Mouse (Mus musculus) kidney, postnatal 36 days (tissue): Measurements from ENCODE around the gene Eln.

Experiments used
- DNase-seq, 2 experiments: peaks; one replicate each; pipeline ENCODE4 v3.0.0; 2021 to 2022; ENCODE audit warnings: mixed read lengths in 2 of 2

The Eln gene

GRCm38 (mm10) chr5:134680238-134680637, 66.9 kb downstream of the Eln start:
- DNase-seq, result peak; percentile 26 to 55

- DNase-seq, result peak; percentile 36 to 48
Observed at GRCm38 (mm10) chr5:134678827-134679546, 68.1 kb downstream of the Eln start.

- peak; percentile 24 to 40 for DNase-seq
Observed at GRCm38 (mm10) chr5:134678031-134678430, 69.1 kb downstream of the Eln start.

DNA sequence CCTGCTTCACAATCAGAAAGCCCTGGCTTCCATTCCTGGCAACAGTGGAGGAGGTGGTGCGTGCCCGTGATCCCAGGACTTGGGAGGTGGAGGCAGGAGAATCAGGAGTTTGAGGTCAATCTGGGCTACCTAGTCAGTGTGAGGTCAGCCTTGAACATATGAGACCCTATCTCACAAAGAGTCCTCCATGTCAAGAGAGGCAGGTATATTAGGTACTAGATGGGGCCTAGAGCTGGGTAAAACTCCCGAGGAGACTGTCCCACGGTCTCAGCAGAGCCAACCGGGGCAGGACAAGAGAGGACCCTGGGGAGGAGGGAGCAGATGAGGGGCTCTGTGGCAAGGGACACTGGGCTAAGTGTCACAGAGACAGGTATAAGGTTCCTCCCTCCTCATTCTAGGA, 69.6 kb downstream of the Eln start:
- no peak for DNase-seq

- DNase-seq, result peak; percentile 83 to 90
Observed at GRCm38 (mm10) chr5:134675956-134676759, 71.0 kb downstream of the Eln start.

GRCm38 (mm10) chr5:134674977-134675376, 72.1 kb downstream of the Eln start:
- DNase-seq, result no peak

- DNase-seq, result no peak
Observed at GRCm38 (mm10) chr5:134672611-134673010, 74.5 kb downstream of the Eln start.

DNA sequence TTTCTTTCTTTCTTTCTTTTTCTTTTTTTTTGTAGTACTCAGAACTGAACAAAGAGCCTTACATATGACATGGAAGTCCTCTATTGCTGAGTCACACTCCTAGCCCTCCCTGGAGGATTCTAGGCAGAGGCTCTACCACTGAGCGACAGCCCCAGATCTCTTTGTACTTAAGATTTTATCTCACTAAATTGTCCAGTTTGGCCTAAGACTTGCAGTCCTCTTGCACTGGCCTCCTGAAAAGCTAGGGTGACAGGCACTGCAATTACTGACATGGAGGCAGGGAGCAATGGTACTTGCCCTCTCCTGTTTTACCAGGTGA, 75.0 kb downstream of the Eln start:
- DNase-seq, result no peak

DNA sequence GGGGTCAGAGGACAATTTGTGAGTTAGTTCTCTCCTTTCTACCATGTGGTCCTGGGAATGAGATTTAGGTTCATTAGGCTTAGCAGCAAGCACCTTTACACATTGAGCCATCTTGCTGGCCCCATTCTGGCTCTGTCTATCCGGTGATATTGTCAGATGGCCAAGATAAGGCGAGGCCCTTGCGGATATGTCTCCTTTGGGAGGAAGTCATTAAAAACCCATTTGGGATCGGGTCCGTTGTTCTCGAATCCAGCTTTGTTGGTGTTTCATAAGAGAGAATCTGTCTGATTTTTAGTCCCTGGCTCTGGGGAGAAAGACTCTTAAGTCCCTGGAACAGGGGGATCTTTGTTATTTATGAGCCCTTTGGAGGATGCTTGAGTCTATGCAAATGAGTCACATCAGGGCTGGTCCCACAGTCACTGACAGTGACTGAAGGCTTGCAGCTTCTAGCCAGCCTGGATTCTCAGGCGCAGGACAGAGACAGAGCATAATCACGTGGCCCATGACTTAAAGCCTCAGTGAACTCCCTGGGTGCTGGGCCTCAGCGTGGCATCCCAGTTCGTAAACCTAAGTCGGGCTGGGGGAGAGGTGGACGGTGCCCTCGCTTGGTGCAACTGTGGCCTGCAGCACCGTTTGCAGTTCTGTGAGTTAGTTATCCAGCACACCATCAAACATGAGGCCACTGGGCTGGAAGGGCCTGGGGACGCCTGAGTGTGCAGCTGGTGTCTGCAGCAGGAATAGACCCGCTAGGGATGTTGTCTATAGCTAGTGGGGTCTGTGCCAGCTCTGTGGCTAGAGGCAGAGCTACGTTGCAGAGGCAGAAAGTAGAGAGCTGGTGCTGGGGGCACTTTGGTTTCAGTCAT, 75.6 kb downstream of the Eln start:
- DNase-seq, result peak; percentile 38 to 43

- no peak for DNase-seq
Observed at GRCm38 (mm10) chr5:134669001-134669708, 78.0 kb downstream of the Eln start.

DNA sequence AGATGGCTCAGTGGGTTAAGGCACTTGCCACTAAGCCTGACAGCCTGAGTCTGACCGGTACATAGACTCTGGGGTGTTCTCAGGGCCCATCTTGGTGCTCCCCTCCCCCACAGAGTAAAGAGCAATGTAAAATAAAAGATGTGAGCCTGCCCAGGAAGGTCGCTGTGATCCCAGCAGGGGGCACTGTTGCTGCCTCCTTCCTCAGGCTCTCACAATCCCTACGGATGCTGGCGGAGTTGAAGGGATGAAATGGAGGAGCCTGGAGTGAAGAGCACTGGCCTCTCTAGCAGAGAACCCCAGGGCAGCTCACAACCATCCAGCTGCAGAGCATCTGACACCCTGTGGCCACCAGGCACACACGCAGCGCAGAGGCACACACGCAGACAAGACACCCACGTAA, 78.6 kb downstream of the Eln start:
- peak; percentile 26 to 70 for DNase-seq

- DNase-seq, result no peak
Observed at GRCm38 (mm10) chr5:134656708-134657107, 90.4 kb downstream of the Eln start.
